7 mouse cellular contexts compared by ENCODE assay signal in genomic region chr9:56638226-56638905, GRCm38 (mm10).
DNase-seq lines count a peak whose midpoint lies in the region; TF ChIP-seq lines count a peak whose summit lies in the region.

No protein-coding gene starts in this region.

- DNase-seq in layer of hippocampus, adult 11-12 months (ENCODE audit: low spot score) = peak; percentile 50
- no peak for DNase-seq in layer of hippocampus, adult 18-20 months (ENCODE audit: low spot score in 2 of 2)
- peak; percentile 32 for DNase-seq in NIH3T3 (ENCODE audit: low read depth)
- peak; percentile 65 for DNase-seq in embryo, embryonic 11 days
- no peak for DNase-seq in frontal cortex, postnatal 10 days (ENCODE audit: low spot score in 2 of 2)
- no peak for DNase-seq in left cerebral cortex, adult 11 months (ENCODE audit: low spot score)

- WGBS in olfactory bulb, adult 2 months = 68% methylated on average over 8 of the region's 8 CpGs

- H3K4me3 ChIP-seq in olfactory bulb, adult 2 months (ENCODE audit: insufficient read depth, low read depth, low read length) = no peak overlapping the region

- TF ChIP-seq CTCF in olfactory bulb, adult 2 months (IDR thresholded peaks at IDR 0.05; ENCODE audit: insufficient read depth, low read depth, low read length) = 0 out of 2 replicates have a peak, but pooled peaks have one; percentile 18

- H3K4me1 ChIP-seq in olfactory bulb, adult 2 months (ENCODE audit: control insufficient read depth, insufficient read depth, low read length) = peaks cover 46% of the 10 kb centered on the region

- H3K27ac ChIP-seq in olfactory bulb, adult 2 months (ENCODE audit: insufficient read depth, low read depth, low read length) = no peak overlapping the region

- no peak for TF ChIP-seq POLR2A in olfactory bulb, adult 2 months (IDR thresholded peaks at IDR 0.05; ENCODE audit: insufficient read depth, low read depth, low read length)

Comparison
In these comparisons a context has a peak if more than half of its experiments do, and no peak if none do; other contexts are left out.
1. DNase-seq: peak in layer of hippocampus, adult 11-12 months (single experiment), NIH3T3 (single experiment) and embryo, embryonic 11 days (single experiment); none in layer of hippocampus, adult 18-20 months (0 of 2), frontal cortex, postnatal 10 days (0 of 2) and left cerebral cortex, adult 11 months (single experiment).